Mouse (Mus musculus) bone marrow, adult 2 months (tissue): ENCODE results near the gene Tfip11. TPM values are rescaled to one million over a fixed set of nuclear protein-coding genes. Genes with fewer than 3 reads are reported as not detected.

Experiments
- H3K27ac ChIP-seq: fragments of 200-500 bp; 2 replicates; pipeline ENCODE4 v1.5.1; 2012; ENCODE audit warnings: low read depth, mild to moderate bottlenecking, control low read depth, inconsistent platforms, low read length; ENCODE audit not compliant: control insufficient read depth, poor library complexity, insufficient read depth
- H3K4me1 ChIP-seq: fragments of 200-500 bp; 2 replicates; pipeline ENCODE4 v1.6.1; 2011; ENCODE audit warnings: low read length; ENCODE audit not compliant: control insufficient read depth, insufficient read depth
- H3K4me3 ChIP-seq: fragments of 200-500 bp; replicated peaks from 2 replicates; pipeline ENCODE3; 2011; ENCODE audit warnings: mild to moderate bottlenecking, low read depth, low read length, control low read depth; ENCODE audit not compliant: control insufficient read depth
- CTCF ChIP-seq: fragments of 200-500 bp; IDR thresholded peaks from 2 replicates; pipeline ENCODE4 v1.5.1; 2011; ENCODE audit warnings: low read length, control low read depth; ENCODE audit not compliant: control insufficient read depth, insufficient read depth
- POLR2A ChIP-seq: fragments of 200-500 bp; IDR thresholded peaks from 2 replicates; pipeline ENCODE4 v1.6.1; 2011; ENCODE audit warnings: low read depth, mild to moderate bottlenecking, control low read depth, low read length, borderline replicate concordance; ENCODE audit not compliant: control insufficient read depth
- WGBS: fragments of 180-500 bp; shearing (Covaris S2); methylation state at CpG from one replicate; pipeline ENCODE4 v1.1.7; 2018; 5-methylcytosine and 5-hydroxymethylcytosine counted together
- polyA plus RNA-seq: library from polyadenylated mRNA; stranded (reverse); fragments of >200 nt; gene quantifications from 2 replicates; pipeline ENCODE4 v1.2.4, GENCODE M21; 2011; ENCODE audit warnings: low replicate concordance; ENCODE audit not compliant: missing spikeins, insufficient read depth, insufficient read length

Gene Tfip11
- polyA plus RNA-seq, 1 experiment, result 20.3 TPM

GRCm38 (mm10) chr5:112337004-112337403 is 10.8 kb downstream of the Tfip11 start:
- WGBS, result 94% methylated on average over 22 of the region's 22 CpGs
- Histone ChIP-seq H3K27ac (no peak overlapping the region), H3K4me1 (no peaks in the 10 kb centered on the region; the same call in 1 of the 2 replicates), H3K4me3 (no peak overlapping the region)
- no peak for TF ChIP-seq POLR2A
- TF ChIP-seq CTCF, result no peak

- Histone ChIP-seq H3K4me3 (no peak overlapping the region), H3K4me1 (no peaks in the 10 kb centered on the region; the same call in 1 of the 2 replicates), H3K27ac (no peak overlapping the region)
- 73% methylated on average over 7 of the region's 7 CpGs for WGBS
- TF ChIP-seq CTCF (no peak), POLR2A (no peak)
These were observed 13.1 kb downstream of the Tfip11 start for GRCm38 (mm10) chr5:112339215-112339614.

GRCm38 (mm10) chr5:112342463-112343204 is 16.5 kb downstream of the Tfip11 start, which contains the start of the genes Srrd and Hps4:
Gene Srrd, minus strand, starts transcription at chr5:112343040.
Gene Hps4, plus strand, starts transcription at chr5:112343083.
- Histone ChIP-seq H3K27ac (peak within 1 kb of the TSS; percentile 61), H3K4me1 (no peaks in the 10 kb centered on the region; the same call in 1 of the 2 replicates), H3K4me3 (peak within 1 kb of the TSS; percentile 98)
- TF ChIP-seq POLR2A (peak; percentile 54; the same call in 1 of the 2 replicates), CTCF (no peak)
- WGBS, result 3% methylated on average over 61 of the region's 64 CpGs

- 0% methylated on average over 24 of the region's 24 CpGs for WGBS
- Histone ChIP-seq H3K4me1 (no peaks in the 10 kb centered on the region; the same call in 1 of the 2 replicates), H3K27ac (0 out of 2 replicates have a peak overlapping the region, but pooled peaks have one; percentile 5), H3K4me3 (peak overlapping the region; percentile 98)
- TF ChIP-seq CTCF, result no peak
- TF ChIP-seq POLR2A, result no peak
These were observed 17.0 kb downstream of the Tfip11 start for GRCm38 (mm10) chr5:112343205-112343595.

GRCm38 (mm10) chr5:112344092-112344960 is 18.2 kb downstream of the Tfip11 start:
- no peak for TF ChIP-seq POLR2A
- no peak for TF ChIP-seq CTCF
- Histone ChIP-seq H3K4me3 (no peak overlapping the region), H3K4me1 (no peaks in the 10 kb centered on the region; the same call in 1 of the 2 replicates), H3K27ac (no peak overlapping the region)
- WGBS, result 65% methylated on average over 6 of the region's 6 CpGs

GRCm38 (mm10) chr5:112346211-112346965 is 20.2 kb downstream of the Tfip11 start:
- no peak overlapping the region for H3K4me3 ChIP-seq
- no peak overlapping the region for H3K27ac ChIP-seq
- TF ChIP-seq POLR2A (no peak), CTCF (no peak)
- WGBS, result 85% methylated on average over 16 of the region's 16 CpGs
- no peaks in the 10 kb centered on the region; the same call in 1 of the 2 replicates for H3K4me1 ChIP-seq

GRCm38 (mm10) chr5:112349169-112349568 is 23.0 kb downstream of the Tfip11 start:
- no peak overlapping the region for H3K4me3 ChIP-seq
- no peak for TF ChIP-seq CTCF
- TF ChIP-seq POLR2A, result no peak
- no peak overlapping the region for H3K27ac ChIP-seq
- H3K4me1 ChIP-seq, result no peaks in the 10 kb centered on the region
- WGBS, result 88% methylated on average over 8 of the region's 8 CpGs

- no peak overlapping the region for H3K4me3 ChIP-seq
- no peaks in the 10 kb centered on the region; the same call in 1 of the 2 replicates for H3K4me1 ChIP-seq
- WGBS, result 42% methylated on average over 6 of the region's 6 CpGs
- no peak overlapping the region for H3K27ac ChIP-seq
- TF ChIP-seq CTCF (no peak), POLR2A (no peak)
These were observed 29.3 kb downstream of the Tfip11 start for GRCm38 (mm10) chr5:112355493-112355892.
